Mouse (Mus musculus) olfactory bulb, adult 2 months (tissue): Measurements from ENCODE around the gene Ubac2.

Source experiments
- CTCF ChIP-seq: fragments of 200-500 bp; IDR thresholded peaks from 2 replicates; pipeline ENCODE4 v1.5.1; 2012; ENCODE audit warnings: low read depth, mild to moderate bottlenecking, low read length, moderate library complexity; ENCODE audit not compliant: insufficient read depth
- POLR2A ChIP-seq: fragments of 200-500 bp; IDR thresholded peaks from 2 replicates; pipeline ENCODE4 v1.6.1; 2012; ENCODE audit warnings: mild to moderate bottlenecking, low read depth, low read length, moderate library complexity; ENCODE audit not compliant: insufficient read depth

DNA sequence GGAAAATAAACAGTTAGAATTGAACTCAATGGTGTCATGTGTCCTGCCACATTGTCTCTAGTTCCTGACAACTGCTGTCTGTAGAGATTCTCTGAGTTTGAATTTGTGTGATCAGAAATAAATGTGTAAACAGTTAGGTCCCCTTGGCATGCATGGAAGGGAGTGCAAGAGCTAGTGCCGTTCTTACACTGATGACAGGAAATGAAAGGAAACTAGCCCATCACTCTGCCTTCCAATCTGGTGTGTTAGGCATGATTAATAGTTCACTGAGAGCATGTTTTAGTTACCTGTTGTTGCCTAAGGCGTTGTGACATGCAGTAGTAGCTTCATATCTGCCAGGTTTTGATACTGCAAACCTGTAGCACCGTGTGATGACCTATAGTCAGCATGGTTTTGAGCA, 69.5 kb downstream of the Ubac2 start:
- no peak for TF ChIP-seq CTCF
- no peak for TF ChIP-seq POLR2A
